Mouse (Mus musculus) right cerebral cortex, postnatal 36 days (tissue): ENCODE data around the gene Macrod1.

Experiments
- DNase-seq, 2 experiments: peaks; one replicate each; pipeline ENCODE4 v3.0.0; 2022; ENCODE audit warnings: low spot score in 2 of 2, mixed read lengths in 1 of 2

The Macrod1 gene

GRCm38 (mm10) chr19:7199089-7199488, 142.5 kb downstream of the Macrod1 start:
- no peak for DNase-seq

DNA sequence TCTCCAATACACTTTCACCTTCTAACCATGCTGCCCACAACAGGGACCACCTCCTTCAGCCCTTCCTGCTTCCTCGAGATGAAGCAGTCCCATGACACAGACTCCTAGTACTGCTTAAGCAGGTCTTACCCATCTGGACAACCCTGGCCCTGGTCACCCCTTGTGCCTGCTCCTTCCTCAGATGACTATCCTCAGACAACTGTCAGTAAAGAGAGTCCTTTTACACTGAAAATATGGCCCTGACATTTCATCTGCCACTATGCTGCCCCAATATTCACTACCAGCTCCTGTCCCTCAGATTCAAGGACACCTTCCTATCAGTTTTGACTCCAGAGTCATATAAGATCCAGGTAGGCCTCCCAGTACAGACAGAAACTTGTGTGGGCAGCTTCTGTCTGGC, 143.8 kb downstream of the Macrod1 start:
- no peak for DNase-seq

DNA sequence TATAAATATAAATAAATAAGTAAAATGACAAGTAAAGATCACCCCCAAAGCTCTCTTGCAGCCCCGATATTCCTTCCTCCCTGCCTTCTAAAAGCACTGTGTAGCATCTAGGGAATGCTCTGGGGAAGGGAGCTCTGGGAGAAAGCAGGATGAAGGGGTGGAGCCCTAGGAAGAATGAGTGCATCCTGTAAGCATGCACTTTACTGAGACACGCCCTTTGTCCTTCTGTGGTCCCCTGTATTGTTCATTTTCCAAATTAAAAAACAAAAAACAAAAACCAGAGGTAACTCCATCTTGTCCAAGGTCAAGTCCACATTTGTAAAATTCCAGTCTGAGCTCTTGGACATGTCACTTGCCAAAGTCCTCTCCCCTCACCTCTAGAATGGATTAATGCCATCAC, 148.3 kb downstream of the Macrod1 start:
- DNase-seq, result no peak

DNA sequence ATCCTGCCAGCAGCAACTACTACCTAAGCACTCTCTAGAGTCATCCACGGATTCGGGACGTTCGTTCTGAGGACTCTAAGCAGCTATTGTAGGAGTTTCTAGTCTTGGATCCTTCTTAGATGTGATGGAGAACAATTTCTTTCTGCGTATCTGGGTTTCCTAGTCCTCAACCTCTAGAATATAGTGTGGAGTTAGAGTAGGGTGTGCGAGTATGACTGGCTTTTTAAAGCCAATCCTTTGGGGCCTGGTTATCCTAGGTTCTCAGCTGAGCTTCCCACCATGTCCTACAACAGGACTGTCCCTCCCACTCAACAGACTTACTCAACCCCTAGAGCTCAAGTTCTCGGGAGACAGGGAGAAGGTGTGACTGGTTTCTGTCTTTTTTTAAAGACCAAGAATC, 148.7 kb downstream of the Macrod1 start:
- no peak for DNase-seq

GRCm38 (mm10) chr19:7205753-7206736, 149.4 kb downstream of the Macrod1 start, which contains the start of gene Otub1:
Otub1 (minus strand) TSS chr19:7206316.
- peak; percentile 90 to 92 for DNase-seq

DNA sequence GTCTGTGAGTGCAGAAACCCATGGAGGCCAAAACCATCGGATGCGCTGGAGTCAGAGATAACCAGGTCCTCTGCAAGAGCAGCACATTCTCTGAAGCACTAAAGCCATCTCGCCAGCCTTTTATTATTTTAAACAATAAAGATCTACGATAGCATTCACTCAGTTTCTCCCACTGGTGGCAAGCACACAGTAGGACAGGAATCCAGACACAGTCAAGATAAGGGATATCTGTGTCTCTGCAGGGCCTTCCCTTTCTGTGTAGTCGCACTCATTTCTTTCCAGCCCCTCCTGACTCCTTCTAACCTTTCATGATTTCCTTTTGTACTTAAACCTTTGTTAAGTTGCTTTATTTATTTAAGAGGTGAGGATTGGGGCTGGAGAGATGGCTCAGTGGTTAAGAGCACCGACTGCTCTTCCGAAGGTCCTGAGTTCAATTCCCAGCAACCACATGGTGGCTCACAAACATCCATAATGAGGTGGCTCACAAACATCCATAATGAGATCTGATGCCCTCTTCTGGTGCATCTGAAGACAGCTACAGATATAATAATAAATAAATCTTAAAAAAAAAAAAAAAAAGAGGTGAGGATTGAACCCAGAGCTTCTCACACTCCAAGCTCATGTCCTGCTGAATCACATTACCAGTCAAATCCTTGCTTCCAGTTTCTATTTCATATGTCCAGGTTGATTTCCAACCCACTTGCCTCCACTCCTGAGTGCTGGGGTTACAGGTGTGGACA, 153.5 kb downstream of the Macrod1 start:
- no peak for DNase-seq

- no peak for DNase-seq
Observed at GRCm38 (mm10) chr19:7212216-7212615, 155.6 kb downstream of the Macrod1 start.

GRCm38 (mm10) chr19:7213010-7213409, 156.4 kb downstream of the Macrod1 start:
- DNase-seq, result no peak

- DNase-seq, result no peak
Observed at GRCm38 (mm10) chr19:7214484-7214883, 157.9 kb downstream of the Macrod1 start.

GRCm38 (mm10) chr19:7217162-7217925, 160.7 kb downstream of the Macrod1 start, which contains the start of gene Cox8a:
Cox8a (minus strand) TSS chr19:7217616.
- DNase-seq, result peak; percentile 96 to 98

- no peak for DNase-seq
Observed at GRCm38 (mm10) chr19:7217926-7218267, 161.3 kb downstream of the Macrod1 start.

DNA sequence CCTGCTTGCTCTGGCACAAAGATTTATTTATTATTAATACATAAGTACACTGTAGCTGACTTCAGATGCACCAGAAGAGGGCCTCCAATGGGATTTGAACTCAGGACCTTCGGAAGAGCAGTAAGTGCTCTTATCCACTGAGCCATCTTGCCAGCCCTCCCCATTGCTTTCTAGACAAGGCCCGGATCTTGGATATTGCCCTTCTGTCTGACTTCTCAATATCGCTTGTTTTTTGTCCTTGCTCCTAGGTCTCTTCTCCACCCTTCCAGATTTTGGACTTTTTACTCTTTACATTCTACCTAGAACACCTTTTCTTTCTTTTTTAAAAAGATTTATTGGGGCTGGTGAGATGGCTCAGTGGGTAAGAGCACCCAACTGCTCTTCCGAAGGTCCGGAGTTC, 162.1 kb downstream of the Macrod1 start:
- no peak for DNase-seq

DNA sequence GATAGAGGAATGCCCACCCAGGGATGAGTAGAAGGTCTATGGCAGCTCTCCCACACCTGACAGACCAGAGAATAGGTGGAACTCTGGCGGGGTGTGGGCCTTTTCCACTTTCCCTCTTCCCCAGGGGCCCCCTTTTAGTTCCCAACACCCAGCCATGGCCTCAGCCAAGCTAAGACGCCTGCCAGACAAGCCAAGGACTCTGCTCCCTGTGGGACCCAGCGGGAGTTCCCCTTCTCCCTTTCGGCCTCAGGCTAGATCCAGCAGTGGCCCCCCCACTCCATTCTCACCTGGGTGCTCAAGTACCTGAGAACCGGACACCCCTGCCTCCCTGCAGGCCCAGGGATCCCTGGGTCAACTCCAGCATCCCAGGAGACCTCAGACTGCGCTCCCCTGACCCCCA, 165.6 kb downstream of the Macrod1 start:
- no peak for DNase-seq

DNA sequence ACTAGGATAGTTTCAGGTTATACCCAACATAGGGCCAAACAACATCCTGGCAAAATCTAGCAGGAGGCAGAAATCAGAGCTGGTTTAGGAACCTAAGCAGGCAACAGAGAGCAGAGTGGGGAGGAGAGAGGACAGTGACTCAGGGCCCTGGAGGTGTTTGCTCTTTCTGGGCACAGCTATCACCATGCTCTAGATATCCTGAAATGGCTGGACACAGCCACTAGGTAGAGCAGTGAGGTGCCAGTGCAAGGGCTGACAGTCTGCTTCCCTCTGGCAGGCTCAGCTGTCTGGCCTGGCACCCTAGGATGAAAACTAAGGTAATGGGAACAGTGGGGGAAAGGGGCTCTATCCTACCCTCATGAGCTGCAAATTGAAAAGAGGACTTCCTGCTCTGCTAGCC, 166.9 kb downstream of the Macrod1 start:
- no peak for DNase-seq

GRCm38 (mm10) chr19:7224253-7224652, 167.6 kb downstream of the Macrod1 start:
- no peak for DNase-seq

- DNase-seq, result no peak
Observed at GRCm38 (mm10) chr19:7225096-7225690, 168.6 kb downstream of the Macrod1 start.

DNA sequence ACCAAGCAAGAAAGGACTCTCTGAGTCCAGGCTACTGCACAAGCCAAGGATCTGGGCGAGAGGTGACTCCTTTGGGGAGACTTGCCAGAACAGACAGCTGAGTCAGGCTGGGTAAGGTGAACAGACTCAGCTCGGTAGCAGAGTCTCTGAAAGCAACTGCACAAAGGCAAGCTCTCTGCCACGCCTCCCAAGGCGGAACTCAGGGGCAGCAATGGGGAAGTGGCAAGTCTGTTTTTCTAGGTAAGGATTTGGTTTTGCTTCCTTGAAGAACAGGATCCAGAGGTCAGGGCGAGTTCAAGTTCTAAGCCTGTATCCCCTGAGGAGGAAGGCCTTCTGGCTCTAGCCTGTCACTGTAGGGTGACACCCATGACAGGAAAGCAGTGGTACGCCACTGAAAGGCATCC, 169.9 kb downstream of the Macrod1 start:
- no peak for DNase-seq

DNA sequence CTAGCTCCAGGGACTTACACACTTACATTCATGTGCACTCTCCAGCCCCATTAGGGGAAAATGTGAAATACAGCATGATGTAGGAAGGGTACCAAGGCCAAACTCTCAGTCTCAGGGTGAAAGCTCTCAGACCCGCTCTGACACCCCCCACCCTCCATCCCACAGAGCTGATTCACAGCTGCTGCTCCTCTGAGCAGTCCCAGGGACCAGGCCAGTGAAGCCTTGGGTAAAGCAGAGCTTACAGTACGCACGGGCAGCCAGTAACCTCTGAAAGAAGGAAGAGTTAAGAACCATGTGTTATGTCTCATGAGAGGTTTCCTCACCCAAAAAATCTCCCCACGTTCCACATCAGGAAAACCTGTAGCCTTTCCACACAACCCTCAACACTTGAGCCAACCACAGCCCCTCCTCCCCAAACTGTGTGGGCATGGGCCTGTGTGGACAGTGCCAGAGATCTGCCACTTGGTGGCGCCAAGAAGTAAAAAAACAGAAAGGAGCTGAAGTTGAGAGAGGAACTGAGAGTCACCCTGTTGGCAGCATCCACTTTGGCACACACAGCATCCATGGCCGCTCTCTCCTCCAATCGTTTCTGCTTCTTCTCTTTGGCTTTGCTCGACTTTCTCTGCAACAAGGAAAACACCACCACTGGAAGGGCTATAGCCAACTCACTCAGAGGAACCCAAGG, 178.1 kb downstream of the Macrod1 start:
- peak; percentile 62 to 71 for DNase-seq

- no peak for DNase-seq
Observed at GRCm38 (mm10) chr19:7235461-7235860, 178.9 kb downstream of the Macrod1 start.

GRCm38 (mm10) chr19:7236011-7236410, 179.4 kb downstream of the Macrod1 start:
- no peak for DNase-seq

DNA sequence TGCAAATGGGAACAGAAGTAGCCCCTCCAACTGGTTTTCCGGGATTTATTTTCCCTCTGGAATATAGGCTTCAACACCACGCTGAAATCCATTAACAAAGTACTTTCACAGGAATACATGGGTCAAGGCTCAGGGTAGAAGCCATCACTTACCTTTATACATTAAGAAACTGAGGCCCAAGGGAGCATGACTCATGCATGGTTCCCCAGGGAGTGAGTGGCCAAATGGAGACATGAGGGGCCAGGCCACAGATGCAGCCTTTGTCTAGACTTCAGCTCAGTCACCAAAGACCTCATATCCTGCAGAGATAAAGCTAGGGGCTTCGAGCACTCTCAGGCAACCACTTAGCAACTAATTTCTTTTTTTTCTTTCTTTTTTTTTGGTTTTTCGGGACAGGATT, 180.1 kb downstream of the Macrod1 start:
- DNase-seq, result no peak
